Mouse (Mus musculus): ENCODE data around the gene Lmnb2. TPM values are rescaled to one million over a fixed set of nuclear protein-coding genes. Genes with fewer than 3 reads are reported as not detected.

Lmnb2 gene
- polyA plus RNA-seq, 1 experiment from 2014 or later, result 12.1 TPM

GRCm38 (mm10) chr10:80930361-80931152 lies 12.5 kb upstream of the Lmnb2 start:
- H3K4me2 ChIP-seq (replicated peaks; ENCODE audit: low read depth, low read length), result peak overlapping the region; percentile 94
- peak overlapping the region; percentile 67 for H3K9ac ChIP-seq (replicated peaks; ENCODE audit: low read depth, low read length)
- H3K27me3 ChIP-seq (ENCODE audit: control insufficient read depth, insufficient read depth, low read length), result peaks cover 8% of the 10 kb centered on the region; the same call in 1 of the 2 replicates
- peak overlapping the region; percentile 55 for H3K4me3 ChIP-seq (ENCODE audit: low read depth, low read length)
- 1% methylated on average over 43 of the region's 45 CpGs for WGBS
- H3K9me3 ChIP-seq (ENCODE audit: control insufficient read depth, low read depth, low read length), result no peaks in the 10 kb centered on the region
- no peak for ATAC-seq (ENCODE audit: insufficient number of reproducible peaks, insufficient read depth, low FRiP score, low read depth)
- no peaks in the 10 kb centered on the region for H3K36me3 ChIP-seq (ENCODE audit: control insufficient read depth, insufficient read depth, low read length)
- no peak overlapping the region for H3K27ac ChIP-seq (ENCODE audit: low read length)
- H3K4me1 ChIP-seq (ENCODE audit: control insufficient read depth, insufficient read depth, low read length), result peaks cover 43% of the 10 kb centered on the region

GRCm38 (mm10) chr10:80929299-80930226 lies 11.5 kb upstream of the Lmnb2 start, which contains the start of gene Gadd45b:
Gene Gadd45b (plus strand): TSS chr10:80930073.
- Histone ChIP-seq H3K9ac (replicated peaks; ENCODE audit: low read depth, low read length) (peak within 1 kb of the TSS; percentile 67), H3K9me3 (ENCODE audit: control insufficient read depth, low read depth, low read length) (no peaks in the 10 kb centered on the region), H3K27me3 (ENCODE audit: control insufficient read depth, insufficient read depth, low read length) (peaks cover 8% of the 10 kb centered on the region; the same call in 1 of the 2 replicates), H3K27ac (ENCODE audit: low read length) (peak within 1 kb of the TSS; percentile 95), H3K36me3 (ENCODE audit: control insufficient read depth, insufficient read depth, low read length) (no peaks in the 10 kb centered on the region), H3K4me2 (replicated peaks; ENCODE audit: low read depth, low read length) (peak within 1 kb of the TSS; percentile 94), H3K4me3 (ENCODE audit: low read depth, low read length) (peak within 1 kb of the TSS; percentile 55), H3K4me1 (ENCODE audit: control insufficient read depth, insufficient read depth, low read length) (peaks cover 41% of the 10 kb centered on the region)
- WGBS, result under 1% methylated on average over 56 of the region's 56 CpGs
- ATAC-seq (ENCODE audit: insufficient number of reproducible peaks, insufficient read depth, low FRiP score, low read depth), result peak; percentile 90

DNA sequence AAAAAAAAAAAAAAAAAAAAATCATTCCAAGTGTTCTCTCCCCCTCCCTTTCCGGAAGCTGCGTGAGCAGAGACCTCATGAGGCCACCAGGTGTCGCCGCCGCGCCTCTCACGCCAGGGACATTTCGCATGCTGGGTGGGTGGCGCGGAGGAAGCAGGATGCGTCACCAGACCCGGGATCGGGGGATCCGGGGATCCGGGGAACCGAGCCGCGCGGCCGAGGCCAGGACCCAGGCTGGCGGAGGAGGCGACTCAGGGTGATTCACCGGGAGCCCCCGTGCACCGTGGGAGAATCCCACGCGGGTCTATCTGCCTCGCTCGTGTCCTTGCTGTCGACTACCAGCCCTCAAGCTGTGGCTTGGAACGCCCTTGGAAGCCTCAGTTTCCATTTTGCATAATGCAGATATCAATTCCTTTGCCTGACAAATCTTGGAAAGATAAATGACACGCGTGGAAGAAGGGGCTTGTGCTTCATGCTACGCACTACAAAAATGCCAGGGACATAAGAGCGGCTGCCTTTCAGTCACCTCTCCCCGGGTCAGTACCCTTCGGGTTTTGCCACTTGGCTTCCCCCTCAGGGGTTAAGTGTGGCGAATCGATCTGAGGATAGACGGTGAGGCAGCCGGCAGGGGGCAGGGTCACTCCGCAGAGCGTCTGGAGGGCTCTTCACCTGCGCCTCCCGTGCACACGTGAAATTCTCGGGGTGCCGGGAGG lies 10.7 kb upstream of the Lmnb2 start:
- Histone ChIP-seq H3K4me1 (ENCODE audit: control insufficient read depth, insufficient read depth, low read length) (peaks cover 41% of the 10 kb centered on the region), H3K27ac (ENCODE audit: low read length) (peak overlapping the region; percentile 95), H3K9ac (replicated peaks; ENCODE audit: low read depth, low read length) (peak overlapping the region; percentile 64), H3K4me3 (ENCODE audit: low read depth, low read length) (peak overlapping the region; percentile 53), H3K36me3 (ENCODE audit: control insufficient read depth, insufficient read depth, low read length) (no peaks in the 10 kb centered on the region), H3K27me3 (ENCODE audit: control insufficient read depth, insufficient read depth, low read length) (peaks cover 8% of the 10 kb centered on the region; the same call in 1 of the 2 replicates), H3K9me3 (ENCODE audit: control insufficient read depth, low read depth, low read length) (no peaks in the 10 kb centered on the region), H3K4me2 (replicated peaks; ENCODE audit: low read depth, low read length) (peak overlapping the region; percentile 93)
- ATAC-seq (ENCODE audit: insufficient number of reproducible peaks, insufficient read depth, low FRiP score, low read depth), result peak; percentile 8; the same call in 1 of the 2 replicates
- WGBS, result under 1% methylated on average over 48 of the region's 48 CpGs

GRCm38 (mm10) chr10:80925472-80925871 lies 7.4 kb upstream of the Lmnb2 start:
- no peak for ATAC-seq (ENCODE audit: insufficient number of reproducible peaks, insufficient read depth, low FRiP score, low read depth)
- H3K27ac ChIP-seq (ENCODE audit: low read length), result no peak overlapping the region
- H3K9ac ChIP-seq (replicated peaks; ENCODE audit: low read depth, low read length), result no peak overlapping the region
- no peak overlapping the region for H3K4me2 ChIP-seq (replicated peaks; ENCODE audit: low read depth, low read length)
- H3K4me3 ChIP-seq (ENCODE audit: low read depth, low read length), result no peak overlapping the region
- no peaks in the 10 kb centered on the region for H3K9me3 ChIP-seq (ENCODE audit: control insufficient read depth, low read depth, low read length)
- 41% methylated on average over 3 of the region's 3 CpGs for WGBS
- no peaks in the 10 kb centered on the region for H3K27me3 ChIP-seq (ENCODE audit: control insufficient read depth, insufficient read depth, low read length)
- H3K36me3 ChIP-seq (ENCODE audit: control insufficient read depth, insufficient read depth, low read length), result no peaks in the 10 kb centered on the region
- peaks cover 11% of the 10 kb centered on the region; the same call in 1 of the 2 replicates for H3K4me1 ChIP-seq (ENCODE audit: control insufficient read depth, insufficient read depth, low read length)

- Histone ChIP-seq H3K9ac (replicated peaks; ENCODE audit: low read depth, low read length) (no peak overlapping the region), H3K36me3 (ENCODE audit: control insufficient read depth, insufficient read depth, low read length) (no peaks in the 10 kb centered on the region), H3K4me2 (replicated peaks; ENCODE audit: low read depth, low read length) (peak overlapping the region; percentile 38), H3K4me1 (ENCODE audit: control insufficient read depth, insufficient read depth, low read length) (peaks cover 4% of the 10 kb centered on the region; the same call in 1 of the 2 replicates), H3K27ac (ENCODE audit: low read length) (no peak overlapping the region), H3K4me3 (ENCODE audit: low read depth, low read length) (peak overlapping the region; percentile 9), H3K9me3 (ENCODE audit: control insufficient read depth, low read depth, low read length) (no peaks in the 10 kb centered on the region), H3K27me3 (ENCODE audit: control insufficient read depth, insufficient read depth, low read length) (no peaks in the 10 kb centered on the region)
- 0 out of 2 replicates have a peak, but pooled peaks have one; percentile 26 for ATAC-seq (ENCODE audit: insufficient number of reproducible peaks, insufficient read depth, low FRiP score, low read depth)
- WGBS, result 5% methylated on average over 16 of the region's 16 CpGs
These were observed 3.9 kb upstream of the Lmnb2 start for GRCm38 (mm10) chr10:80921923-80922322.

- WGBS, result 1% methylated on average over 15 of the region's 15 CpGs
- Histone ChIP-seq H3K9me3 (ENCODE audit: control insufficient read depth, low read depth, low read length) (no peaks in the 10 kb centered on the region), H3K4me1 (ENCODE audit: control insufficient read depth, insufficient read depth, low read length) (peaks cover 4% of the 10 kb centered on the region; the same call in 1 of the 2 replicates), H3K27ac (ENCODE audit: low read length) (peak overlapping the region; percentile 71; the same call in 1 of the 2 replicates), H3K9ac (replicated peaks; ENCODE audit: low read depth, low read length) (peak overlapping the region; percentile 67), H3K36me3 (ENCODE audit: control insufficient read depth, insufficient read depth, low read length) (peaks cover 11% of the 10 kb centered on the region; the same call in 1 of the 2 replicates), H3K4me2 (replicated peaks; ENCODE audit: low read depth, low read length) (peak overlapping the region; percentile 89), H3K27me3 (ENCODE audit: control insufficient read depth, insufficient read depth, low read length) (no peaks in the 10 kb centered on the region), H3K4me3 (ENCODE audit: low read depth, low read length) (peak overlapping the region; percentile 95)
- ATAC-seq (ENCODE audit: insufficient number of reproducible peaks, insufficient read depth, low FRiP score, low read depth), result peak; percentile 51
These were observed 688 bp downstream of the Lmnb2 start for GRCm38 (mm10) chr10:80917336-80917778.

DNA sequence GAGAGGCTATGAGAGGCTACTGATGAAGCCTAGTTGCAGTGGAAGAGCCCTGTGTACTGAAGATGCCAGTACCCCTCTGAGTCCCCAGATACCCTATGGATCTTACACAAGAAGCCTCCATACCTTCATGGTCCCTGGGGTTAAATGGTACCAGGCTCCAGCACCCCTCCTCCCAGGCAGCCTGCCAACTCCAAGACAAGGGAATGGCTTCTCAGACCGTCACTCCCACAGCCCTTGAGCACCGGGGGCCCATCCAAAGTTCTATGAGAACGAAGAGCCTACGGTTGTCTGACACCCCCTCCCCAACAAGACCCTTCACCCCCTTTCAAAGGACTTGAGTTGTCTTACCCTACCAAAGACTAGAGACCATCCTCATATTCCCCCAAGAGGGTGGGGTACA lies 2.3 kb downstream of the Lmnb2 start:
- Histone ChIP-seq H3K36me3 (ENCODE audit: control insufficient read depth, insufficient read depth, low read length) (peaks cover 16% of the 10 kb centered on the region; the same call in 1 of the 2 replicates), H3K27ac (ENCODE audit: low read length) (no peak overlapping the region), H3K27me3 (ENCODE audit: control insufficient read depth, insufficient read depth, low read length) (no peaks in the 10 kb centered on the region), H3K4me1 (ENCODE audit: control insufficient read depth, insufficient read depth, low read length) (peaks cover 4% of the 10 kb centered on the region; the same call in 1 of the 2 replicates), H3K9me3 (ENCODE audit: control insufficient read depth, low read depth, low read length) (no peaks in the 10 kb centered on the region), H3K4me3 (ENCODE audit: low read depth, low read length) (no peak overlapping the region), H3K9ac (replicated peaks; ENCODE audit: low read depth, low read length) (no peak overlapping the region), H3K4me2 (replicated peaks; ENCODE audit: low read depth, low read length) (no peak overlapping the region)
- WGBS, result 85% methylated on average over 4 of the region's 4 CpGs
- ATAC-seq (ENCODE audit: insufficient number of reproducible peaks, insufficient read depth, low FRiP score, low read depth), result no peak

Measured in stomach, embryonic 14.5 days (tissue).